Comparison of ENCODE assay signal across 8 mouse cellular contexts in the genomic region with DNA sequence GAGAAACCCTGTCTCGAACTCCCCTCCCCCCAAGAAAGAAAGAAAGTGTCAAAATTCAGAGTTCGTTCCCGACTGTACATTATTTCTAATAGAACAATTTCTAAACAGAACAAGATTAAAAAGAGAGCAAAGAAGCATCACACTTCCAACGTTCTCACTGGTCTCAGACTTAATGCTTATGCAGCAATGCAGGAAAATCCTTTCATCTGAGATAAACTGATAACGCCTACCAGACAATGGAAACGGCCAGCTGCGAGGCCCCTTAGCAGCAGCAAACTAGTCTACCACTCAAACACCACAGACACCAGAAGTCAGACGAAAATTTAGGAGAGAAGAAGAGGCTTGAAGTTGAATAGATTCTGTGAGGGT. TPM values are rescaled to one million over a fixed set of nuclear protein-coding genes. Genes with fewer than 3 reads are reported as not detected.
A peak's percentile ranks its signal among the peaks of the same experiment; 100 is the strongest.
DNase-seq lines count a peak whose midpoint lies in the region; ATAC-seq and TF ChIP-seq lines count a peak whose summit lies in the region.

No protein-coding gene starts in this region.

- DNase-seq in heart, postnatal 10 days = no peak
- no peak for DNase-seq in liver, embryonic 14.5 days (ENCODE audit: low read depth in 3 of 3, low spot score in 3 of 3)
- DNase-seq in urinary bladder, postnatal 14 days (ENCODE audit: low spot score) = no peak
- DNase-seq in urinary bladder, adult 2 months (ENCODE audit: low spot score) = no peak
- DNase-seq in T-cell, adult 2 months (ENCODE audit: low spot score) = no peak

- peak overlapping the region; percentile 92 for H3K4me3 ChIP-seq in heart, embryonic 12.5 days
- H3K4me3 ChIP-seq in E14TG2a.4 (replicated peaks; ENCODE audit: low read length) = peak overlapping the region; percentile 88
- H3K4me3 ChIP-seq in forebrain, embryonic 12.5 days (replicated peaks) = peak overlapping the region; percentile 84
- H3K4me3 ChIP-seq in liver, embryonic 14.5 days (ENCODE audit: insufficient read depth in 1 of 2, low read depth in 2 of 2, low read length in 2 of 2) = peak overlapping the region; percentile 92 to 96

- intact Hi-C loops in heart, postnatal 10 days (cut with DNase I) = loop anchor here (2.0 to 5.0 kb wide), 2 partner anchors 21 to 261 kb away; no protein-coding TSS in a partner anchor

- peak overlapping the region; percentile 86 for H3K9ac ChIP-seq in heart, embryonic 12.5 days
- H3K9ac ChIP-seq in forebrain, embryonic 12.5 days = peak overlapping the region; percentile 86; the same call in 1 of the 2 replicates
- H3K9ac ChIP-seq in liver, embryonic 14.5 days (replicated peaks) = peak overlapping the region; percentile 89

- no peaks in the 10 kb centered on the region for H3K27me3 ChIP-seq in heart, embryonic 12.5 days (replicated peaks)
- H3K27me3 ChIP-seq in E14TG2a.4 (ENCODE audit: insufficient read depth, low read length) = no peaks in the 10 kb centered on the region
- H3K27me3 ChIP-seq in forebrain, embryonic 12.5 days = no peaks in the 10 kb centered on the region
- H3K27me3 ChIP-seq in liver, embryonic 14.5 days (ENCODE audit: control insufficient read depth, insufficient read depth, low read length) = no peaks in the 10 kb centered on the region

- TF ChIP-seq CTCF in E14TG2a.4 (conservative IDR thresholded peaks at IDR 0.05; ENCODE audit: low read length) = no peak
- TF ChIP-seq CTCF in liver, embryonic 14.5 days (IDR thresholded peaks at IDR 0.05; ENCODE audit: low read depth) = no peak

- H3K27ac ChIP-seq in heart, embryonic 12.5 days (ENCODE audit: poor library complexity, severe bottlenecking) = peak overlapping the region; percentile 98
- H3K27ac ChIP-seq in forebrain, embryonic 12.5 days = peak overlapping the region; percentile 97
- peak overlapping the region; percentile 89 for H3K27ac ChIP-seq in liver, embryonic 14.5 days

- 6% methylated on average over 8 of the region's 8 CpGs for WGBS in heart, embryonic 12.5 days
- WGBS in forebrain, embryonic 12.5 days = 20% methylated on average over 8 of the region's 8 CpGs
- 4% methylated on average over 8 of the region's 8 CpGs for WGBS in liver, embryonic 14.5 days (ENCODE audit: insufficient replicate concordance)

- no peaks in the 10 kb centered on the region for H3K9me3 ChIP-seq in heart, embryonic 12.5 days (replicated peaks)
- no peaks in the 10 kb centered on the region for H3K9me3 ChIP-seq in E14TG2a.4 (ENCODE audit: low read length)
- no peaks in the 10 kb centered on the region for H3K9me3 ChIP-seq in forebrain, embryonic 12.5 days
- no peaks in the 10 kb centered on the region for H3K9me3 ChIP-seq in liver, embryonic 14.5 days (ENCODE audit: control insufficient read depth, low read length)

- ATAC-seq in heart, embryonic 12.5 days (ENCODE audit: insufficient number of reproducible peaks, low FRiP score) = no peak
- peak; percentile 10; the same call in 1 of the 2 replicates for ATAC-seq in forebrain, embryonic 12.5 days (ENCODE audit: low FRiP score)
- ATAC-seq in liver, embryonic 14.5 days (ENCODE audit: insufficient read depth) = no peak

- H3K36me3 ChIP-seq in heart, embryonic 12.5 days = peaks cover 17% of the 10 kb centered on the region
- H3K36me3 ChIP-seq in E14TG2a.4 (ENCODE audit: insufficient read depth, low read length) = peaks cover 29% of the 10 kb centered on the region
- peaks cover 21% of the 10 kb centered on the region for H3K36me3 ChIP-seq in forebrain, embryonic 12.5 days (replicated peaks)
- peaks cover 16% of the 10 kb centered on the region for H3K36me3 ChIP-seq in liver, embryonic 14.5 days (replicated peaks; ENCODE audit: control insufficient read depth, insufficient read depth, low read depth)

- peak overlapping the region; percentile 81 for H3K4me2 ChIP-seq in heart, embryonic 12.5 days
- H3K4me2 ChIP-seq in forebrain, embryonic 12.5 days = peak overlapping the region; percentile 55
- H3K4me2 ChIP-seq in liver, embryonic 14.5 days (ENCODE audit: low read depth) = peak overlapping the region; percentile 94

- no peak for TF ChIP-seq EP300 in liver, embryonic 14.5 days (IDR thresholded peaks at IDR 0.05; ENCODE audit: low read depth)

- no peaks in the 10 kb centered on the region; the same call in 1 of the 2 replicates for H3K4me1 ChIP-seq in heart, embryonic 12.5 days (replicated peaks)
- peaks cover 24% of the 10 kb centered on the region for H3K4me1 ChIP-seq in E14TG2a.4 (replicated peaks; ENCODE audit: low read depth, low read length)
- peaks cover 7% of the 10 kb centered on the region; the same call in 1 of the 2 replicates for H3K4me1 ChIP-seq in forebrain, embryonic 12.5 days
- H3K4me1 ChIP-seq in liver, embryonic 14.5 days (replicated peaks; ENCODE audit: control insufficient read depth in 2 of 2, insufficient read depth in 2 of 2, low read length in 1 of 2) = peaks cover 4 to 8% of the 10 kb centered on the region in 2 experiments; a peak in 3 of 4 replicates

RNA-seq across cellular contexts. Expression of a gene that starts 0.4 kb away (rescaled TPM):
- polyA plus RNA-seq in heart, embryonic 12.5 days (2016; fragmentation: Nextera tagmentation; extraction: Ambion mirVana) = 41.2 and 45.6 TPM in 2 replicates
- total RNA-seq in heart, postnatal 10 days (2021) = 10 to 100 TPM; 16.4 to 16.7 TPM
- 73.1 and 74.2 TPM in 2 replicates for polyA plus RNA-seq in forebrain, embryonic 12.5 days (2016; fragmentation: Nextera tagmentation; extraction: Ambion mirVana)
- 13.5 and 20.6 TPM in 2 replicates for polyA plus RNA-seq in liver, embryonic 14.5 days (2012; rRNA removed)
- 32.4 and 32.7 TPM in 2 replicates for polyA plus RNA-seq in liver, embryonic 14.5 days (2014; fragmentation: Nextera tagmentation; extraction: Ambion mirVana)
- 30.6 and 32.6 TPM in 2 replicates for polyA plus RNA-seq in urinary bladder, adult 2 months (2012; rRNA removed)

RNA-seq across cellular contexts. Expression of a gene that starts 22.0 kb away (rescaled TPM):
- 1,598 and 1,697 TPM in 2 replicates for polyA plus RNA-seq in heart, embryonic 12.5 days (2016; fragmentation: Nextera tagmentation; extraction: Ambion mirVana)
- total RNA-seq in heart, postnatal 10 days (2021) = 100 to 1,000 TPM; 249 to 286 TPM
- polyA plus RNA-seq in forebrain, embryonic 12.5 days (2016; fragmentation: Nextera tagmentation; extraction: Ambion mirVana) = 851 and 914 TPM in 2 replicates
- polyA plus RNA-seq in liver, embryonic 14.5 days (2012; rRNA removed) = 115 and 136 TPM in 2 replicates
- 559 and 595 TPM in 2 replicates for polyA plus RNA-seq in liver, embryonic 14.5 days (2014; fragmentation: Nextera tagmentation; extraction: Ambion mirVana)
- 275 and 321 TPM in 2 replicates for polyA plus RNA-seq in urinary bladder, adult 2 months (2012; rRNA removed)

RNA-seq across cellular contexts. Expression of a gene that starts 22.1 kb away (rescaled TPM):
- 4.9 and 7.5 TPM in 2 replicates for polyA plus RNA-seq in heart, embryonic 12.5 days (2016; fragmentation: Nextera tagmentation; extraction: Ambion mirVana)
- 1 to 10 TPM; 2.3 to 3.6 TPM for total RNA-seq in heart, postnatal 10 days (2021)
- 6.9 and 7.7 TPM in 2 replicates for polyA plus RNA-seq in forebrain, embryonic 12.5 days (2016; fragmentation: Nextera tagmentation; extraction: Ambion mirVana)
- 0.30 and 0.93 TPM in 2 replicates for polyA plus RNA-seq in liver, embryonic 14.5 days (2012; rRNA removed)
- 0.32 and 0.65 TPM in 2 replicates for polyA plus RNA-seq in liver, embryonic 14.5 days (2014; fragmentation: Nextera tagmentation; extraction: Ambion mirVana)
- polyA plus RNA-seq in urinary bladder, adult 2 months (2012; rRNA removed) = 3.8 and 5.2 TPM in 2 replicates

RNA-seq across cellular contexts. Expression of a gene that starts 48.6 kb away (rescaled TPM):
- polyA plus RNA-seq in heart, embryonic 12.5 days (2016; fragmentation: Nextera tagmentation; extraction: Ambion mirVana) = 0.08 TPM in 1 of 2 replicates, not detected in the other
- total RNA-seq in heart, postnatal 10 days (2021) = not detected
- not detected in 2 replicates for polyA plus RNA-seq in forebrain, embryonic 12.5 days (2016; fragmentation: Nextera tagmentation; extraction: Ambion mirVana)
- polyA plus RNA-seq in liver, embryonic 14.5 days (2012; rRNA removed) = 2.5 and 4.3 TPM in 2 replicates
- polyA plus RNA-seq in liver, embryonic 14.5 days (2014; fragmentation: Nextera tagmentation; extraction: Ambion mirVana) = 6.4 and 7.1 TPM in 2 replicates
- polyA plus RNA-seq in urinary bladder, adult 2 months (2012; rRNA removed) = not detected in 2 replicates
